Mouse (Mus musculus): ENCODE results near the gene Pspc1. TPM values are rescaled to one million over a fixed set of nuclear protein-coding genes. Genes with fewer than 3 reads are reported as not detected.

Gene Pspc1
- polyA plus RNA-seq, 1 experiment from 2014 or later: 24.7 TPM

DNA sequence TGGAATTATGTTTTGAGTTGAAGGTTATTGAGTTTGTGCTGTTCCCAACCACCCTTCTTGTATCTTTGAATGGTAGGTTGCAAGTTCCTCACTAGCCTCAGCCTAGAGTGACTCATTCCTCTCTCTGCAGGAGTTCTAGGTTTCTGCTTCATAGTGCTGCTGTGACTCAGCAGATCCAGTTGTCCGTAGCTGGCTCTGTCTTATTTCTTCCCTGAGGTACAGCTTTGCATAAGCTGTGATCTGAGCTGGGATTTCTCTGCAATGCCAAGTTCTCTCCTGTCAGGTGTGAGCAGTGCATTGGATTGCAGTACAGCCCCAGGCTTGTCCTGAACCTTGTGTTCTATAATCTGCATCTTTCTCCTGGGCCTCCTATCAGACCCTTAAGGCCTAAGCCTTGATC is 88.3 kb downstream of the Pspc1 start:
- 85% methylated on average over 1 of the region's 1 CpGs for WGBS
- peaks cover 23% of the 10 kb centered on the region; the same call in 1 of the 2 replicates for H3K36me3 ChIP-seq
- ATAC-seq: no peak

DNA sequence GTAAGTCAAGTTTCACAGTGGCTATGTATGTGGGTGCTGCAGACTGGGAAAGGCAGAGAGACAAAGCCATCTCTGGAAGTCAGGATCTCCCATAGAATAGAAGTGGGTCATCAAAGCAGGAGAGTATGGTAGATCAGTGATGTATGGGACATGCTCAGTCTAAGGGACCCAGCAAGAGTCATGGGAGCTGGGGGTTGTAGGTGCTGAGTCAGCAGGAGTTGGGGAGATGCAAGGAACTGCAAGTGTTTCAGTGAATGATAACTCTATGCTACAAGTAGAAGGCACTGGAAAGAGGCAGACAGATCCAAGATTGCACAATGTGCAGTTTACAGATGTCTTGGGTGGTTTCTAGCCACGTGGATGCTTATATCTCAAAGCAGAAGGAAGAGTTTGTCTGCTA is 89.0 kb downstream of the Pspc1 start:
- H3K9me3 ChIP-seq: no peaks in the 10 kb centered on the region
- H3K4me2 ChIP-seq (replicated peaks): no peak overlapping the region
- H3K27ac ChIP-seq: no peak overlapping the region
- no peak overlapping the region for H3K9ac ChIP-seq
- H3K4me1 ChIP-seq (replicated peaks): no peaks in the 10 kb centered on the region
- peaks cover 17% of the 10 kb centered on the region for H3K36me3 ChIP-seq
- H3K27me3 ChIP-seq (replicated peaks): no peaks in the 10 kb centered on the region
- ATAC-seq: no peak
- WGBS: 88% methylated on average over 1 of the region's 1 CpGs
- H3K4me3 ChIP-seq (replicated peaks): no peak overlapping the region

More for the DNA sequence above, 88.3 kb downstream of the Pspc1 start:
- H3K4me1 ChIP-seq (replicated peaks): no peaks in the 10 kb centered on the region
- no peak overlapping the region for H3K4me3 ChIP-seq (replicated peaks)
- no peaks in the 10 kb centered on the region for H3K27me3 ChIP-seq (replicated peaks)
- H3K9me3 ChIP-seq: no peaks in the 10 kb centered on the region
- H3K9ac ChIP-seq: no peak overlapping the region
- H3K27ac ChIP-seq: no peak overlapping the region
- no peak overlapping the region for H3K4me2 ChIP-seq (replicated peaks)

- Histone ChIP-seq H3K4me1 (replicated peaks) (no peaks in the 10 kb centered on the region), H3K4me2 (replicated peaks) (no peak overlapping the region), H3K4me3 (replicated peaks) (no peak overlapping the region), H3K36me3 (peaks cover 12% of the 10 kb centered on the region), H3K27me3 (replicated peaks) (no peaks in the 10 kb centered on the region), H3K9ac (no peak overlapping the region), H3K27ac (no peak overlapping the region), H3K9me3 (no peaks in the 10 kb centered on the region)
- ATAC-seq: no peak
- 26% methylated on average over 1 of the region's 1 CpGs for WGBS
These were observed 92.7 kb downstream of the Pspc1 start for GRCm38 (mm10) chr14:56685426-56685825.

Other genes with a start within 250 kb of the Pspc1 start
- gene Cenpj, start 202.9 kb downstream of the Pspc1 start, polyA plus RNA-seq (2015; fragmentation: Nextera tagmentation; extraction: Ambion mirVana): 6.3 and 7.1 TPM in 2 replicates
- gene Parp4, start 202.7 kb downstream of the Pspc1 start, polyA plus RNA-seq (2015; fragmentation: Nextera tagmentation; extraction: Ambion mirVana): 4.6 and 5.1 TPM in 2 replicates
- 26.3 and 26.5 TPM in 2 replicates for gene Mphosph8, start 110.1 kb downstream of the Pspc1 start, polyA plus RNA-seq (2015; fragmentation: Nextera tagmentation; extraction: Ambion mirVana)
- 18.5 and 19.4 TPM in 2 replicates for gene Zmym5, start 33.4 kb upstream of the Pspc1 start, polyA plus RNA-seq (2015; fragmentation: Nextera tagmentation; extraction: Ambion mirVana)
- 30.1 and 30.3 TPM in 2 replicates for gene Zmym2, start 108.3 kb upstream of the Pspc1 start, polyA plus RNA-seq (2015; fragmentation: Nextera tagmentation; extraction: Ambion mirVana)